Mouse (Mus musculus) lung, adult 2 months (tissue): ENCODE measurements around the gene Lrrc58. TPM values are rescaled to one million over a fixed set of nuclear protein-coding genes. Genes with fewer than 3 reads are reported as not detected.
A peak's percentile ranks its signal among the peaks of the same experiment; 100 is the strongest.

ENCODE experiments used
- DNase-seq: peaks from one replicate; pipeline ENCODE4 v3.0.0; 2022
- H3K4me1 ChIP-seq: fragments of 200-500 bp; 2 replicates; pipeline ENCODE4 v1.6.1; 2011; ENCODE audit warnings: low read length; ENCODE audit not compliant: control insufficient read depth, insufficient read depth
- H3K4me3 ChIP-seq: fragments of 200-500 bp; replicated peaks from 2 replicates; pipeline ENCODE3; 2011; ENCODE audit warnings: low read depth, mild to moderate bottlenecking, control low read depth, low read length; ENCODE audit errors: extremely low read depth
- CTCF ChIP-seq: fragments of 200-500 bp; IDR thresholded peaks from 2 replicates; pipeline ENCODE4 v1.5.1; 2011; ENCODE audit warnings: mild to moderate bottlenecking, low read length, control low read depth; ENCODE audit not compliant: insufficient read depth
- POLR2A ChIP-seq: fragments of 200-500 bp; IDR thresholded peaks from 2 replicates; pipeline ENCODE4 v1.6.1; 2011; ENCODE audit warnings: low read depth, mild to moderate bottlenecking, control low read depth, low read length, borderline replicate concordance; ENCODE audit errors: extremely low read depth
- WGBS: fragments of 180-500 bp; shearing (Covaris S2); methylation state at CpG from one replicate; pipeline ENCODE4 v1.1.7; 2018; 5-methylcytosine and 5-hydroxymethylcytosine counted together
- polyA plus RNA-seq: library from polyadenylated mRNA; depleted of rRNA; stranded (reverse); fragments of >200 nt; gene quantifications from 2 replicates; pipeline ENCODE4 v1.2.3, GENCODE M21; 2012; rRNA removed

Gene Lrrc58
- polyA plus RNA-seq, result 24.2 TPM in 2 replicates

DNA sequence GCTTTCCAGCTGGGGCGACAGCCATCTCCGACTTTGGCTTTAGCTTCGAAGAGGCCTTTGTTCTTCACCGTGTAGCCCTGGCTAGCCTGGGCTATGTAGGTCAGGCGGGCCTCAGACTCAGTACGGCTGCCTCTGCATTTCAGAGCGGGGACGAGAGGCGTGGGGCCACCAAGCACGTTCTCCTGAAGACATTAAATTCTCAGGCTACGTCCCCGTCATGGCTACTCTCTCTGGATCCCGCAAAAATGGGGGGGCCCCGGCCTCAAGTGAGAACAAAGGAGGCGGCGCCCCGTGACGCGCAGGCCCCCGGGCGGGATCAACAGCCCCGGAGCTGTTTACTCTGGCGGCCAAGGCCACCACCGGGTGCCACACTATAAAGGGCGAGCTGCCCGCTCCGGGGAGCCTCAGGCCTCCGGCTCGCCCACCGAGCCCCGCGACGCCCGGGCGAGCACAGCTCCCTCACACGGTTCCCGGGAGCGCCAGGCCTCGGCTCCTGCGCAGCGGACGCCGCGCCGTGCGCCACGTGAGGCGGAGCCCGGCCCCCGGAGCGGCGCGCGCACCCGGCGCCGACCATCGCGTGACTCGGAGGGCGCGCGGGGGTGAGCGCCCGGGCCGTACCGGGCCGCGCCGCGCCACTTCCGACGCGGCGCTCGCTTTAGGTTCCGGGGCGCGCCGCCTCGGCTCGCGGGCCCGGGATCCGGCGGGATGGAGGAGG is at the start of gene Lrrc58:
TSS of gene Lrrc58 (plus strand) at position 599 of the 715 bp plus-strand sequence.
- whole genome bisulfite sequencing, result under 1% methylated on average over 60 of the region's 86 CpGs
- peak; percentile 85 for DNase-seq
- peak; percentile 45; the same call in 1 of the 2 replicates for TF ChIP-seq POLR2A
- TF ChIP-seq CTCF, result no peak
- H3K4me1 ChIP-seq, result peaks cover 14% of the 10 kb centered on the region
- peak within 1 kb of the TSS; percentile 96 for H3K4me3 ChIP-seq

DNA sequence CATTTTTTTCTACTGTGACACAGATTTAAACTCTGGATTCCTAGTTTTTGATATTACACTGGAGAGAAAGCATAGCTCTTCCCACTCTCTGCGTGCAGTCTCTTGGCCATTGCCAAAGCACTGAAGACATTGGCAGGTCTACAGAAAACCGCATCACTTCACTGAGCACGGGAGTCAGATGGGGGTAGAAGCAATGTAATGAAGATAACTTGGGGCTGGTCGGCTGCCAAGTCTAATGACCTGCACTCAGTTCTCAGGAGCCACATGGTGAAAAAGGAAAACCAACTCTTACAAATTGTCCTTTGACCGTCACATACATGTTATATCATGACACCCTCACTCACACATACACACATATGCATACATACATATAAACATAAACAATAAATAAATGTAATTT is 44.2 kb upstream of the Lrrc58 start:
- Histone ChIP-seq H3K4me1 (no peaks in the 10 kb centered on the region), H3K4me3 (no peak overlapping the region)
- no peak for DNase-seq
- WGBS, result 73% methylated on average over 5 of the region's 5 CpGs
- no peak for TF ChIP-seq POLR2A

DNA sequence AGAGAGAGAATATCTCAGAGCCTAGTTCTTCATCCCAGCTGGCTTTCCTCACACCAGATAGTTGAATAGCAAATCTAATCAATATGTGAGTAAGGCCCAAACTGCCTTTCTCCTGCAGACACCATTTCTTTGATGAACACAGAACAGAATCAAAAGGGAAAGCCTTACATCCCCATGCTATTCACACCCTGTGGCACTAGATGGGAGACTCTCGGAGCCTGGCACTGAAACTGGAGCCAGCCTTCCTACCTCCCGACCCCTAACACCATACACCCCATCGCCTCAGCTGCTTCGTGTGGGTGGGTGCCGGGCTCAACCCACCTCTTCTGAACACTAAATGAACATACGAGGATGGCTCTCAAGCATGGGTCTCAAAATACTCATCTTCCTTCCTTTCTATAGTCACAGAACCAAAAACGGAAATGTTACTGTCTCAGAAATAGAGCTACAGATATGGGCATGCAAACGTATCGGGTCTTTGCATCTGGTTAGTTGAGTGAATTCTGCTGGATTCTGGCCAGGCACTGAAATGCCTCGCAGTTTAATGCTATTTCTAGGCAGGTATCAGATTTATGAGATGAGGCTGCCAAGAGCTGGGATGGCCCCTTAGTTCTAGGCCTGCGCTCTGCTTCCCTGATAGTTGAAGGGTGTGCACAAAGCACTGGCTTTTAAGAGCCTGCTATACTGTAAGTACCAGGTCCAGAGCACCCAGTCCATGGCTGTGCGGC is 43.2 kb upstream of the Lrrc58 start:
- no peaks in the 10 kb centered on the region for H3K4me1 ChIP-seq
- TF ChIP-seq POLR2A, result no peak
- no peak for TF ChIP-seq CTCF
- H3K4me3 ChIP-seq, result no peak overlapping the region
- no peak for DNase-seq
- 92% methylated on average over 12 of the region's 12 CpGs for WGBS

DNA sequence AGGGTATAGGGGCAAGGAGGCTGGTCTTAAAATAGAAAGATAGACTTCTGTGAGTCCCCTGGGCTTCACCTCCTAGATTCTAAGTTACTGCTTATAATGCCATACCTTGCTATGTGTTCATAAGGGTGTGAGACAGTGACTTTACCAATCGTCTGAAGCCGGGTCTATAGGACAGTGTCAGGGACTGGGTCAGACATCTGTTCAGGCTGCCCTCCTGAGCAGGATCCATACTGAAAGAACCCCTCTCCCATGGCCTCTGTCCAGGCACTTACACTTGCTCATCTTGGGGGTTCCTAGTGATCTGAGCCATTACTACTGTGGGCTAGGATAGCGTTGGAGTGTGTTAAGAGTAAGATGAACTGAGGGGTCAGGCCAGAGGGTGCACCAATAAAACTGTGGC is 41.9 kb upstream of the Lrrc58 start:
- Histone ChIP-seq H3K4me3 (no peak overlapping the region), H3K4me1 (no peaks in the 10 kb centered on the region)
- TF ChIP-seq POLR2A (no peak), CTCF (no peak)
- whole genome bisulfite sequencing, result 95% methylated on average over 3 of the region's 3 CpGs
- no peak for DNase-seq

DNA sequence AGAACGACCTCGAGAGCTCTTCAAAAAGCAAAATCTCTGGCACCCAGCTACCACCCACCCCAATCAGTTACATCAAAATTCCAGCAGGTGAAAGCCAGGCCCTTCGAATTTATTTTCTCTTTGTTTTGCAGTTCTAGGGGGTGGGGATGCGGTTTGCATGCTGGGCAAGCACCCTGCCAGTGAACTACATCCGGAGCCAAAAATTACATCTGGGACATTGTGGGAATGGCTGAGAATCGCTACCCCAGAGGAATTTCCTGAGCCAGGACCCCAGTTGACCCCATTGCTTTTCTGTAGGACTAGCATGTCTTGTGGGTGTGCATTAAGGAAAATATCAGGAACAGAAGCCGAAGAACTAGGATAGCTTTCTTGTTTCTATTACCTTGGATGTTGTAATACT is 37.1 kb upstream of the Lrrc58 start:
- no peaks in the 10 kb centered on the region for H3K4me1 ChIP-seq
- no peak for DNase-seq
- WGBS, result 59% methylated on average over 7 of the region's 7 CpGs
- TF ChIP-seq CTCF, result no peak
- TF ChIP-seq POLR2A, result no peak
- H3K4me3 ChIP-seq, result no peak overlapping the region

DNA sequence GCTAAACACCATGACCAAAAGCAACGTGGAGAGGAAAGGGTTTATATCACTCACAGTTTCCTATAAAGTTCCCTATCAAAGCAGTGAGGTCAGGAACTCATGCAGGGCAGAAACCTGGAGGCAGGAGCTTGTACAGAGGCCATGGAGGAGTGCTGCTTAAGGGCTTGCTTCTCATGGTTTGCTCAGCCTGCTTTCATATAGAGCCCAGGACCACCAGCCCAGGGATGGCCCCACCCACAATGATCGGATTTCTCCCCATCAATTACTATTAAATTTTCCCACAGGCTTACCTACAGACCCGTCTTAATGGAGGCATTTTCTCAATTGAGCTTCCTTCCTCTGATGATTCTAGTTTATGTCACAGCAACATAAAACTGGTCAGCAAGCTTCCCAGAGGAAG is 30.6 kb upstream of the Lrrc58 start:
- Histone ChIP-seq H3K4me3 (no peak overlapping the region), H3K4me1 (no peaks in the 10 kb centered on the region)
- no peak for DNase-seq
- 50% methylated on average over 3 of the region's 3 CpGs for WGBS
- TF ChIP-seq CTCF (no peak), POLR2A (no peak)

DNA sequence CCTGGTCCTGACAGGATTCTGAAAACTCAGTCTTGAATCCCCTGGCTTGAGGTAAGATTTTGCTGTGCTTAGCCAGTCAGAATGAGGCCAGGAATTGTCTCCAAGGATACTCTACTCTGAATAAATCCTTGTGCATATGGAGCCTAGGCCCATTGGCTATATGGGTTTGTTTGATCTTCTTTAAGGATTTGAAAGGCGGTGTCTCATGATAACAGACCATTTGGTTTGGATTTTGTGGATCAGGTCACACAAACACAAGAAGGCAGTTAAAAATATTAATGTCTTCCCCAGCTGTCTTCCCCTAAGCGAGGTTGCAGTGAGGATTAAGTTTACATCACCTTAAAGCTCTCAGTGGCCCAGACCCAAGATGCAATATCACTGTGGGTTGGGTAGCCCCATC is 25.8 kb upstream of the Lrrc58 start:
- Histone ChIP-seq H3K4me3 (no peak overlapping the region), H3K4me1 (peaks cover 4% of the 10 kb centered on the region)
- DNase-seq, result no peak
- WGBS, result 83% methylated on average over 2 of the region's 2 CpGs
- TF ChIP-seq POLR2A (no peak), CTCF (no peak)

DNA sequence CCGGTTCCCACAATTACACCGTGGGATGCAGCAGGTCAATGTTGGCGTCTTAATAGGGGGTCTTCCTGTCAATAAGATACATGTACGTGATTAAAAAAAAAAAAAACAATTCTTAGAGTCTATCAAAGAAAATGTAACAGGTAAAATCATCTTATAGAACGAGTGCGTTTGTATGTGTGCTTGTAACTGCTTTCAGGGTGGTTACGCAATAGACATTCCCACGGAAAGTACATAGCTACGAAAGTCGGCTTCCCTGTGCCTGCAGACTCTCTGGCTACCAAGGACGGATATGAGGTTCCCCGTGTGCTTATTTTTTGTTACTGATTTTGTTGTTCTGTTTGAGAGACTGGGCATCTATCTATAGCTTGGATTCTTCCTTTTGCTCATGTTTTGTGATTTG is 24.4 kb upstream of the Lrrc58 start:
- 57% methylated on average over 12 of the region's 12 CpGs for WGBS
- no peak for DNase-seq
- Histone ChIP-seq H3K4me1 (peaks cover 5% of the 10 kb centered on the region), H3K4me3 (no peak overlapping the region)
- TF ChIP-seq CTCF, result no peak
- no peak for TF ChIP-seq POLR2A

DNA sequence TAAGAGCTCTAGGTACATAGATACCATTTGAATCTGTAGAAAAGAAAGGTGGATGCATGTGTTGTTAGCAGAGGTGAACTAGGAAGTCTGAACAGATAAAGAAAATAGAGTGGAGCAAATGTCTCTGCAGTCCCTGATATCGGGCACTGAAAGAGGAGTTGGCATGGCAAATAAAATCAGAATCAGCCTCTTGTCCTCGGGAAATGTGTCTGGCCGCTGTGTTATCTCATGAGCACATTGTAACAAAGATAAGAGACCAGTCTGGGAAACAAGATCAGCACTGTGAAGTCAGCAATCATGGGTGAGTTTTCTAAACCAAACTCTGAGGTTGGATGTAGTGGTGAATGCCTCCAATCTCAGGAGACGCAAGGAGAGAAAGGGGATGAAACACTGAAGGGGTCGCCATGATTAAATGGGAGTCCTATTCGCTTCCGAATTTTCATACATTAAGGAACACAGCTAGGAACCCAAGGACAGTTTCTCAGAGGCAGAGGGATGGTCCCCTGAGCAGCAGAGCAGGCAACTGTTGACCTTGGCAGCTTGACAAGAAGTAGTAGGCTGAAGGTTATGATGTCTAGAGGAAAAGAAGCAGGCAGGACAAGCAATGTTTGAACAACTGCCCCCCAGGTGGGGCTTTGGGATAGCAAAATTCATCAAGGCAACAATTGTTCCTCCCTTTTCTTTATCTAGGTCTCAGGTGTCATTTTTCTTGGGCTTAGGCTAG is 22.8 kb upstream of the Lrrc58 start:
- peaks cover 5% of the 10 kb centered on the region for H3K4me1 ChIP-seq
- DNase-seq, result no peak
- H3K4me3 ChIP-seq, result no peak overlapping the region
- WGBS, result 48% methylated on average over 7 of the region's 7 CpGs
- no peak for TF ChIP-seq POLR2A
- no peak for TF ChIP-seq CTCF
